Mouse (Mus musculus) kidney, adult 2 months (tissue): ENCODE measurements at regions not wholly inside any gene's neighbourhood (a gene's known extent, or its start where the extent isn't known, plus 50 kb on each side); places are given as distances from the start of the nearest gene placed in this dataset.
"Not testable (repeated sequence)": the region's sequence is repeated elsewhere in the genome, so short reads cannot be mapped to it uniquely, and the experiment has no call there.

Experiments used
- CTCF ChIP-seq: fragments of 200-500 bp; conservative IDR thresholded peaks from 2 replicates; pipeline ENCODE4 v1.5.1; 2011; ENCODE audit warnings: low read depth, mild to moderate bottlenecking, control low read depth, low read length, moderate library complexity, mixed read lengths; ENCODE audit not compliant: insufficient read depth, insufficient read length
- POLR2A ChIP-seq: fragments of 200-500 bp; IDR thresholded peaks from one replicate; pipeline ENCODE4 v1.6.1; 2011; ENCODE audit warnings: low read depth, low read length, control low read depth

- TF ChIP-seq CTCF, POLR2A: not testable (repeated sequence)
Measured at GRCm38 (mm10) chr10:119115200-119115599, 124.7 kb downstream of the Cand1 start.
